Mouse (Mus musculus): ENCODE results near the gene Pam16. TPM values are rescaled to one million over a fixed set of nuclear protein-coding genes. Genes with fewer than 3 reads are reported as not detected.

Gene Pam16
- polyA plus RNA-seq, 1 experiment from 2014 or later: 139 TPM

- Histone ChIP-seq H3K27me3 (replicated peaks; ENCODE audit: control insufficient read depth, insufficient read depth, low read length) (no peaks in the 10 kb centered on the region), H3K4me3 (ENCODE audit: low read length) (no peak overlapping the region), H3K27ac (ENCODE audit: low read depth, low read length) (0 out of 2 replicates have a peak overlapping the region, but pooled peaks have one; percentile 42), H3K4me2 (ENCODE audit: low read length) (no peak overlapping the region), H3K36me3 (ENCODE audit: control insufficient read depth, insufficient read depth, low read length) (peaks cover 7% of the 10 kb centered on the region; the same call in 1 of the 2 replicates), H3K9me3 (ENCODE audit: control insufficient read depth, low read length) (no peaks in the 10 kb centered on the region), H3K9ac (ENCODE audit: low read depth, low read length) (no peak overlapping the region), H3K4me1 (ENCODE audit: control insufficient read depth, insufficient read depth, low read depth, low read length) (peaks cover 11% of the 10 kb centered on the region)
- ATAC-seq: no peak
- WGBS: 78% methylated on average over 9 of the region's 9 CpGs
These were observed 31.8 kb upstream of the Pam16 start for GRCm38 (mm10) chr16:4656571-4657081.

GRCm38 (mm10) chr16:4655764-4656570 is 31.2 kb upstream of the Pam16 start:
- no peak for ATAC-seq

GRCm38 (mm10) chr16:4655251-4655734 is 30.5 kb upstream of the Pam16 start:
- no peak for ATAC-seq
- H3K4me2 ChIP-seq (ENCODE audit: low read length): no peak overlapping the region
- H3K9me3 ChIP-seq (ENCODE audit: control insufficient read depth, low read length): no peaks in the 10 kb centered on the region
- WGBS: 72% methylated on average over 4 of the region's 4 CpGs
- H3K36me3 ChIP-seq (ENCODE audit: control insufficient read depth, insufficient read depth, low read length): 0 out of 2 replicates have a peak, but pooled peaks cover 2% of the 10 kb centered on the region
- no peak overlapping the region for H3K9ac ChIP-seq (ENCODE audit: low read depth, low read length)
- H3K27ac ChIP-seq (ENCODE audit: low read depth, low read length): no peak overlapping the region
- H3K27me3 ChIP-seq (replicated peaks; ENCODE audit: control insufficient read depth, insufficient read depth, low read length): no peaks in the 10 kb centered on the region
- H3K4me3 ChIP-seq (ENCODE audit: low read length): no peak overlapping the region
- H3K4me1 ChIP-seq (ENCODE audit: control insufficient read depth, insufficient read depth, low read depth, low read length): peaks cover 11% of the 10 kb centered on the region

More at GRCm38 (mm10) chr16:4655764-4656570, 31.2 kb upstream of the Pam16 start:
- WGBS: 44% methylated on average over 11 of the region's 11 CpGs
- Histone ChIP-seq H3K27ac (ENCODE audit: low read depth, low read length) (peak overlapping the region; percentile 44), H3K36me3 (ENCODE audit: control insufficient read depth, insufficient read depth, low read length) (peaks cover 3% of the 10 kb centered on the region; the same call in 1 of the 2 replicates), H3K27me3 (replicated peaks; ENCODE audit: control insufficient read depth, insufficient read depth, low read length) (no peaks in the 10 kb centered on the region), H3K9ac (ENCODE audit: low read depth, low read length) (no peak overlapping the region), H3K4me2 (ENCODE audit: low read length) (no peak overlapping the region), H3K9me3 (ENCODE audit: control insufficient read depth, low read length) (no peaks in the 10 kb centered on the region), H3K4me1 (ENCODE audit: control insufficient read depth, insufficient read depth, low read depth, low read length) (peaks cover 11% of the 10 kb centered on the region), H3K4me3 (ENCODE audit: low read length) (no peak overlapping the region)

- Histone ChIP-seq H3K9me3 (ENCODE audit: control insufficient read depth, low read length) (no peaks in the 10 kb centered on the region), H3K4me3 (ENCODE audit: low read length) (no peak overlapping the region), H3K9ac (ENCODE audit: low read depth, low read length) (no peak overlapping the region), H3K4me1 (ENCODE audit: control insufficient read depth, insufficient read depth, low read depth, low read length) (peaks cover 11% of the 10 kb centered on the region), H3K36me3 (ENCODE audit: control insufficient read depth, insufficient read depth, low read length) (0 out of 2 replicates have a peak, but pooled peaks cover 2% of the 10 kb centered on the region), H3K4me2 (ENCODE audit: low read length) (no peak overlapping the region), H3K27me3 (replicated peaks; ENCODE audit: control insufficient read depth, insufficient read depth, low read length) (no peaks in the 10 kb centered on the region), H3K27ac (ENCODE audit: low read depth, low read length) (no peak overlapping the region)
- 78% methylated on average over 10 of the region's 10 CpGs for WGBS
- no peak for ATAC-seq
These were observed 29.9 kb upstream of the Pam16 start for GRCm38 (mm10) chr16:4654706-4655105.

GRCm38 (mm10) chr16:4652707-4653416 is 28.1 kb upstream of the Pam16 start:
- Histone ChIP-seq H3K4me3 (ENCODE audit: low read length) (no peak overlapping the region), H3K9ac (ENCODE audit: low read depth, low read length) (no peak overlapping the region), H3K4me1 (ENCODE audit: control insufficient read depth, insufficient read depth, low read depth, low read length) (peaks cover 4% of the 10 kb centered on the region; the same call in 1 of the 2 replicates), H3K27ac (ENCODE audit: low read depth, low read length) (no peak overlapping the region), H3K36me3 (ENCODE audit: control insufficient read depth, insufficient read depth, low read length) (0 out of 2 replicates have a peak, but pooled peaks cover 2% of the 10 kb centered on the region), H3K9me3 (ENCODE audit: control insufficient read depth, low read length) (no peaks in the 10 kb centered on the region), H3K27me3 (replicated peaks; ENCODE audit: control insufficient read depth, insufficient read depth, low read length) (no peaks in the 10 kb centered on the region), H3K4me2 (ENCODE audit: low read length) (no peak overlapping the region)
- ATAC-seq: no peak
- WGBS: 66% methylated on average over 4 of the region's 4 CpGs

- ATAC-seq: no peak
- Histone ChIP-seq H3K36me3 (ENCODE audit: control insufficient read depth, insufficient read depth, low read length) (0 out of 2 replicates have a peak, but pooled peaks cover 2% of the 10 kb centered on the region), H3K4me1 (ENCODE audit: control insufficient read depth, insufficient read depth, low read depth, low read length) (peaks cover 6% of the 10 kb centered on the region), H3K9me3 (ENCODE audit: control insufficient read depth, low read length) (no peaks in the 10 kb centered on the region), H3K27me3 (replicated peaks; ENCODE audit: control insufficient read depth, insufficient read depth, low read length) (no peaks in the 10 kb centered on the region), H3K4me2 (ENCODE audit: low read length) (no peak overlapping the region), H3K27ac (ENCODE audit: low read depth, low read length) (no peak overlapping the region), H3K4me3 (ENCODE audit: low read length) (no peak overlapping the region), H3K9ac (ENCODE audit: low read depth, low read length) (no peak overlapping the region)
- WGBS: 80% methylated on average over 7 of the region's 7 CpGs
These were observed 26.8 kb upstream of the Pam16 start for GRCm38 (mm10) chr16:4651624-4652023.

- Histone ChIP-seq H3K36me3 (ENCODE audit: control insufficient read depth, insufficient read depth, low read length) (0 out of 2 replicates have a peak, but pooled peaks cover 2% of the 10 kb centered on the region), H3K4me2 (ENCODE audit: low read length) (no peak overlapping the region), H3K4me1 (ENCODE audit: control insufficient read depth, insufficient read depth, low read depth, low read length) (peaks cover 6% of the 10 kb centered on the region), H3K9me3 (ENCODE audit: control insufficient read depth, low read length) (no peaks in the 10 kb centered on the region), H3K4me3 (ENCODE audit: low read length) (no peak overlapping the region), H3K27me3 (replicated peaks; ENCODE audit: control insufficient read depth, insufficient read depth, low read length) (no peaks in the 10 kb centered on the region), H3K9ac (ENCODE audit: low read depth, low read length) (no peak overlapping the region), H3K27ac (ENCODE audit: low read depth, low read length) (no peak overlapping the region)
- no peak for ATAC-seq
- 92% methylated on average over 1 of the region's 1 CpGs for WGBS
These were observed 26.3 kb upstream of the Pam16 start for GRCm38 (mm10) chr16:4651081-4651480.

- H3K9me3 ChIP-seq (ENCODE audit: control insufficient read depth, low read length): no peaks in the 10 kb centered on the region
- no peaks in the 10 kb centered on the region for H3K27me3 ChIP-seq (replicated peaks; ENCODE audit: control insufficient read depth, insufficient read depth, low read length)
- H3K9ac ChIP-seq (ENCODE audit: low read depth, low read length): no peak overlapping the region
- H3K4me3 ChIP-seq (ENCODE audit: low read length): no peak overlapping the region
- H3K27ac ChIP-seq (ENCODE audit: low read depth, low read length): no peak overlapping the region
- H3K36me3 ChIP-seq (ENCODE audit: control insufficient read depth, insufficient read depth, low read length): 0 out of 2 replicates have a peak, but pooled peaks cover 2% of the 10 kb centered on the region
- no peak for ATAC-seq
- no peak overlapping the region for H3K4me2 ChIP-seq (ENCODE audit: low read length)
- 82% methylated on average over 3 of the region's 3 CpGs for WGBS
- peaks cover 6% of the 10 kb centered on the region for H3K4me1 ChIP-seq (ENCODE audit: control insufficient read depth, insufficient read depth, low read depth, low read length)
These were observed 25.4 kb upstream of the Pam16 start for GRCm38 (mm10) chr16:4650161-4650560.

GRCm38 (mm10) chr16:4649692-4650091 is 24.9 kb upstream of the Pam16 start:
- no peak overlapping the region for H3K9ac ChIP-seq (ENCODE audit: low read depth, low read length)
- H3K36me3 ChIP-seq (ENCODE audit: control insufficient read depth, insufficient read depth, low read length): 0 out of 2 replicates have a peak, but pooled peaks cover 2% of the 10 kb centered on the region
- no peaks in the 10 kb centered on the region for H3K27me3 ChIP-seq (replicated peaks; ENCODE audit: control insufficient read depth, insufficient read depth, low read length)
- no peak overlapping the region for H3K4me2 ChIP-seq (ENCODE audit: low read length)
- 90% methylated on average over 11 of the region's 11 CpGs for WGBS
- H3K4me1 ChIP-seq (ENCODE audit: control insufficient read depth, insufficient read depth, low read depth, low read length): peaks cover 6% of the 10 kb centered on the region
- H3K9me3 ChIP-seq (ENCODE audit: control insufficient read depth, low read length): no peaks in the 10 kb centered on the region
- H3K4me3 ChIP-seq (ENCODE audit: low read length): no peak overlapping the region
- no peak for ATAC-seq
- H3K27ac ChIP-seq (ENCODE audit: low read depth, low read length): no peak overlapping the region

Measured in hindbrain, embryonic 16.5 days (tissue).